Mouse (Mus musculus): ENCODE data around the gene Ikzf3. TPM values are rescaled to one million over a fixed set of nuclear protein-coding genes. Genes with fewer than 3 reads are reported as not detected.

Gene Ikzf3
- total and polyA plus RNA-seq, 2 experiments: 0.37 to 1.1 TPM

DNA sequence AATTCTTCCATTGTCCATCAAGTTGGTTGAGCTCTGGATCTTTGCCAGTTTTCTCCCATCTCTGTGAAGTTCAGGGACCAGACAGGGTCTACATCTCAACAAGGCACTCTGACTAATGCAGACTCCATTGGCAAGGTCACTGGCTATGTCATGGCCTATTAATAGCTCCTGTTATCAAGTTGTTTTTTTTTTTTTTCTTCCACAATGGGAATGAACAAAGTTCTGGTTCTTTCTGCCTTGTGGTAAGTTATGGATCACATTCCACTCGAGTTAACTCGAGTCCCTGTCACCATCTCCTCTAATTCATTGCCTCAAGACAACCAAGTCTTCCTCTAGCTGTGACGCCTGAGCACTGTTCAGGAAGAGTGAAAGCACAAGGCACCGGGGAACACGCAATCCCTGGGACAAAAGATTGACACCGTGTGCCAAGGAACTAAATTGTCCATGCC, 43.0 kb upstream of the Ikzf3 start:
- peak; percentile 75 for DNase-seq (ENCODE audit: extremely low read depth, low read depth, low spot score)
- no peak overlapping the region for H3K9ac ChIP-seq (ENCODE audit: low read depth, low read length)
- 13% methylated on average over 6 of the region's 6 CpGs for WGBS

DNA sequence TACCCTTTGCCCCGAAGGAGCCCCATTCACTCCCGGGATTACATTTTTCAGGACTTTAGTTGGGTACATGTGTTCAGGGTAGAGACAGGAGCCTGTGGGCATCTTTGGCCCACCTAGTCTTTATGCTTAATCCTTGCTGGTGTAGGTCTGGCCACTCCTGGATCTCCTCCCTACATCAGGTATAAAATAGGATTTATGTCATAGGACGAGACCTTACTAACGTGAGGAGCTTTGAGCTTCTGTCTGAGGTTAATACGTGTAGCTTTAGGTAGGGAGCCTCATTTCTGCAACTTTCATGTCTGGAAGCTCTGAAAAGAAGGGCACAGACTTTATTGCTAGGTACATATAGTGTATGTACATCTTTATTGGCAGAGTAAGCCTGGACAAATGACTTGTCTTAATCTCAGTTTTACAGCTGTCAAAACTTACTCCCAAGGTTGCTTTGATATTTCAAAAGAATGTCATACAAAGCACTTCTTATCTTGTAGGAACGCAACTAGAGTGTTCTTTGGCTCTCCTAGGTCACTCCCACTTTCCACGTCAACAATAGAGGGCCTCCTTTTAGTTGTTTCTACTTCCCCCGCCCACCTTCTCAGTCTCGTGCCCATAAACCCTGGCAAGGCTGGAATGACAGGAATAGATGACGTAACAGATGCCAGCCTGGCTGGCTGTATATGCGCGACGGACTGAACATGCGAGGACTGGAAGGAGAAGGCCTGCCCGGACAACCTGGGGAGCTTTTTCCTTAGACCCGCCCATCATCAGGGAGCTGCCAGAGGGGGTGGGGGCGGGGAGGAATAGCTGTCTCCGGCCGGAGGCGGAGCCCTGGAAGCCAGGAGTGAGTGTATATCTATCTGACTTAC, 42.1 kb upstream of the Ikzf3 start:
- H3K27me3 ChIP-seq (ENCODE audit: control insufficient read depth, insufficient read depth, low read length): no peaks in the 10 kb centered on the region
- WGBS: 14% methylated on average over 20 of the region's 20 CpGs
- H3K79me2 ChIP-seq (ENCODE audit: control insufficient read depth, insufficient read depth, low read length): peaks cover 16% of the 10 kb centered on the region
- peak overlapping the region; percentile 56 for H3K27ac ChIP-seq (replicated peaks; ENCODE audit: insufficient read depth, low read depth, low read length)
- peak overlapping the region; percentile 26 for H3K9ac ChIP-seq (ENCODE audit: low read depth, low read length)
- DNase-seq (ENCODE audit: extremely low read depth, low read depth, low spot score): peak; percentile 77
- peak overlapping the region; percentile 24 for H3K4me3 ChIP-seq (ENCODE audit: insufficient read depth, low read depth, low read length)
- TF ChIP-seq POLR2A (IDR thresholded peaks at IDR 0.05; ENCODE audit: extremely low read depth, insufficient read depth, low read length): no peak
- no peak for TF ChIP-seq CTCF (IDR thresholded peaks at IDR 0.05; ENCODE audit: low read depth, low read length)
- H3K4me1 ChIP-seq (ENCODE audit: control insufficient read depth, insufficient read depth, low read length): peaks cover 34% of the 10 kb centered on the region
- peaks cover 6% of the 10 kb centered on the region; the same call in 1 of the 2 replicates for H3K36me3 ChIP-seq (ENCODE audit: control insufficient read depth, insufficient read depth, low read length)

More for the DNA sequence above, 43.0 kb upstream of the Ikzf3 start:
- Histone ChIP-seq H3K79me2 (ENCODE audit: control insufficient read depth, insufficient read depth, low read length) (peaks cover 16% of the 10 kb centered on the region), H3K4me3 (ENCODE audit: insufficient read depth, low read depth, low read length) (no peak overlapping the region), H3K36me3 (ENCODE audit: control insufficient read depth, insufficient read depth, low read length) (no peaks in the 10 kb centered on the region), H3K27ac (replicated peaks; ENCODE audit: insufficient read depth, low read depth, low read length) (peak overlapping the region; percentile 56), H3K4me1 (ENCODE audit: control insufficient read depth, insufficient read depth, low read length) (peaks cover 32% of the 10 kb centered on the region), H3K27me3 (ENCODE audit: control insufficient read depth, insufficient read depth, low read length) (no peaks in the 10 kb centered on the region)
- TF ChIP-seq POLR2A (IDR thresholded peaks at IDR 0.05; ENCODE audit: extremely low read depth, insufficient read depth, low read length) (no peak), CTCF (IDR thresholded peaks at IDR 0.05; ENCODE audit: low read depth, low read length) (no peak)

- Histone ChIP-seq H3K4me1 (ENCODE audit: control insufficient read depth, insufficient read depth, low read length) (peaks cover 40% of the 10 kb centered on the region), H3K9ac (ENCODE audit: low read depth, low read length) (peak within 1 kb of the TSS; percentile 91), H3K27me3 (ENCODE audit: control insufficient read depth, insufficient read depth, low read length) (no peaks in the 10 kb centered on the region), H3K4me3 (ENCODE audit: insufficient read depth, low read depth, low read length) (peak within 1 kb of the TSS; percentile 85), H3K27ac (replicated peaks; ENCODE audit: insufficient read depth, low read depth, low read length) (peak within 1 kb of the TSS; percentile 71), H3K79me2 (ENCODE audit: control insufficient read depth, insufficient read depth, low read length) (peaks cover 16% of the 10 kb centered on the region), H3K36me3 (ENCODE audit: control insufficient read depth, insufficient read depth, low read length) (peaks cover 11% of the 10 kb centered on the region; the same call in 1 of the 2 replicates)
- TF ChIP-seq POLR2A (IDR thresholded peaks at IDR 0.05; ENCODE audit: extremely low read depth, insufficient read depth, low read length): peak; percentile 93
- TF ChIP-seq CTCF (IDR thresholded peaks at IDR 0.05; ENCODE audit: low read depth, low read length): no peak
- under 1% methylated on average over 48 of the region's 49 CpGs for WGBS
- DNase-seq (ENCODE audit: extremely low read depth, low read depth, low spot score): peak; percentile 89
Measured at GRCm38 (mm10) chr11:98586892-98587563, 41.2 kb upstream of the Ikzf3 start, which contains the start of gene Ormdl3. TSS of gene Ormdl3 (minus strand) at chr11:98587368.

DNA sequence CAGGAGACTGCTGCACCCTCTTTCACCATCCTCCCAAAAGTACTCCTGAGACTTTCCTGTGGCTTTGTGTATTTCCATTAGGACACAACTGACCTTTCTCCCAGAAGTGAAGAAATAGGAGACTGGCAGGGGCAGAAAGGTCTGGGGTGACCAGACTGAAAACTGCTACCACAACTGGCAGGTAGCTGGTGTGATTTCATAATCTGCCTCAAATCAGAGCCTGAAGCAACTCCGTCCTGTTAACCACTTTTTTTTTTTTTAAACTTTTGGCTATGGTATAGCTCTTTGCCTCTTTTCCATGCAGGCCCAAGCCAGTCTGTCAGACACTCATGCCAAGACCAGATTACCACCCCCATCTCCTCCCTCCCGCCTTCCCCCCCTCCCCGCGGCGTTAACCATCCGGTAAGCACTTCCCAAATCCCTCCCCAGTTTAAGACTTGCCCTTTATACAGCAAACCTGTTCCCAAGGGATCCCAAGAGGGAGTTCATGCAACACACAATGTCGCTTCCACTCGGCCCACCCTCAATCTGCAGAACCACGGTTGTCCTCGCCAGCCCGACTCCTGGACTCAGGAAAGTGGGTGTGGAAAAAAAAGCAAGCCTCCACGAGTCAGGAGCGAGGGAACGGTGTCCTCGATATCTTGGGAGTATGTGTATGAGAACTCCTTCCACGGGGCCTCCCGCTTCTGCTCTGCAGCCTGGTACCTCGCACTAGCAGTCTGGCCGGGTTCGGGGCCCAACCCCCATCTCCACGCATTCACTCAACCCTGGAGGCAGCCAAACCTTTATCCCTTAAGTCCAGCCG, 40.5 kb upstream of the Ikzf3 start:
- H3K27ac ChIP-seq (replicated peaks; ENCODE audit: insufficient read depth, low read depth, low read length): peak overlapping the region; percentile 75
- WGBS: 1% methylated on average over 22 of the region's 22 CpGs
- peak overlapping the region; percentile 85 for H3K4me3 ChIP-seq (ENCODE audit: insufficient read depth, low read depth, low read length)
- H3K4me1 ChIP-seq (ENCODE audit: control insufficient read depth, insufficient read depth, low read length): peaks cover 44% of the 10 kb centered on the region
- peak; percentile 98 for DNase-seq (ENCODE audit: extremely low read depth, low read depth, low spot score)
- H3K9ac ChIP-seq (ENCODE audit: low read depth, low read length): peak overlapping the region; percentile 91
- TF ChIP-seq CTCF (IDR thresholded peaks at IDR 0.05; ENCODE audit: low read depth, low read length) (no peak), POLR2A (IDR thresholded peaks at IDR 0.05; ENCODE audit: extremely low read depth, insufficient read depth, low read length) (no peak)
- no peaks in the 10 kb centered on the region for H3K27me3 ChIP-seq (ENCODE audit: control insufficient read depth, insufficient read depth, low read length)
- peaks cover 11% of the 10 kb centered on the region; the same call in 1 of the 2 replicates for H3K36me3 ChIP-seq (ENCODE audit: control insufficient read depth, insufficient read depth, low read length)
- H3K79me2 ChIP-seq (ENCODE audit: control insufficient read depth, insufficient read depth, low read length): peaks cover 16% of the 10 kb centered on the region

DNA sequence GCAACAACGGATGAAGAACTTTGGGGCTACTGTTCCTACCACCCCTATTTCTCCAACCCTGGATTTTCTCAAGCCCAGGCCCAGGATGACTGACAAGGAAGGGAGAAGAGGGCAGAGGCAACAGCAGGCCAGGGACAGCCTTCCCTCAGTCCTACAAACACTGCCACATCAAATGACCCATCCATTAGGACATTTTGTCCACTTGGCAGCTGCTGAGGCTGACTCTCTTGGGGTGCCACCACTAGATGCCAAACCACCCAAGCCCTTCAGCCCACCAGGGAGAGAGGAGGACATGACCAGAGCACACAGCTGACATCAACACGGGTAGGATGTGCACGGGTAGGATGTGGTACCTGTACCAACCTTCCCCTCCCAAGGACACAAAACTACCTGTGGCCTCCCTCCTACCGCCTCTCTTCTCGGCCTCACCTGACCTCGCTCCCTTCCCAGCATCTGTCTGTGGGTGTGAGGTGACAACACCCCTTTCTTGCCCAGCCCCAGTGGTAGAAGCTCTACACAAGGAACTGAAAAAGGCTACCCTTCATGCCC, 38.9 kb upstream of the Ikzf3 start:
- no peak for TF ChIP-seq CTCF (IDR thresholded peaks at IDR 0.05; ENCODE audit: low read depth, low read length)
- TF ChIP-seq POLR2A (IDR thresholded peaks at IDR 0.05; ENCODE audit: extremely low read depth, insufficient read depth, low read length): no peak
- 70% methylated on average over 6 of the region's 6 CpGs for WGBS
- H3K4me3 ChIP-seq (ENCODE audit: insufficient read depth, low read depth, low read length): no peak overlapping the region
- H3K9ac ChIP-seq (ENCODE audit: low read depth, low read length): peak overlapping the region; percentile 27
- H3K79me2 ChIP-seq (ENCODE audit: control insufficient read depth, insufficient read depth, low read length): peaks cover 16% of the 10 kb centered on the region
- H3K27me3 ChIP-seq (ENCODE audit: control insufficient read depth, insufficient read depth, low read length): no peaks in the 10 kb centered on the region
- H3K36me3 ChIP-seq (ENCODE audit: control insufficient read depth, insufficient read depth, low read length): peaks cover 11% of the 10 kb centered on the region; the same call in 1 of the 2 replicates
- peak; percentile 55 for DNase-seq (ENCODE audit: extremely low read depth, low read depth, low spot score)
- peaks cover 52% of the 10 kb centered on the region for H3K4me1 ChIP-seq (ENCODE audit: control insufficient read depth, insufficient read depth, low read length)
- peak overlapping the region; percentile 75 for H3K27ac ChIP-seq (replicated peaks; ENCODE audit: insufficient read depth, low read depth, low read length)
